Mouse (Mus musculus) spleen, adult 2 months (tissue): Measurements from ENCODE around the gene Espn.

Experiments used
- CTCF ChIP-seq: fragments of 200-500 bp; IDR thresholded peaks from 2 replicates; pipeline ENCODE4 v1.5.1; 2011; ENCODE audit warnings: mild to moderate bottlenecking, inconsistent platforms; ENCODE audit not compliant: insufficient read depth, insufficient read length, insufficient replicate concordance; ENCODE audit errors: extremely low read depth
- POLR2A ChIP-seq: fragments of 200-500 bp; IDR thresholded peaks from 2 replicates; pipeline ENCODE4 v1.6.1; 2011; ENCODE audit warnings: low read depth, low read length, inconsistent platforms

DNA sequence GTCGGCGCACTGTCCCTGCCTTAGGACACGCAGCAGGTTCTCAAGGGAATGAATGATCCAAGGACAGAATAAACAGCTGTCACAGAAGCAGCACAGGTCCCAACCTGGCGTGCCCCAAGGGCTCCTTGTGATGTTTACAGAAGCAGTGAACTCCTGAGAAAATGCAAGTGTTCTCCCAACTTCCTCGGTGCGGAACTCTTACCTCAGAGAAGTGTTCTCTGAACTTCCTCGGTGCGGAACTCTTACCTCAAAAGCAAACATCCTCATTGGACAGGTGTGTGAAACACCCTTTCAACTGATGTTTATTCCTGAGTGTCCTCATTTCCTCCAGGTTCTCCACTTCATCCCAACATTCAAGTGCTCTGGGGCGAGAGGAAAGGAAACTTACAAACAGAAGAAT is 21.8 kb upstream of the Espn start:
- TF ChIP-seq CTCF (no peak), POLR2A (no peak)
